Mouse (Mus musculus): ENCODE measurements around the gene Ghdc. TPM values are rescaled to one million over a fixed set of nuclear protein-coding genes. Genes with fewer than 3 reads are reported as not detected.

Gene Ghdc
- total and polyA plus RNA-seq, 3 experiments, result 5.7 to 9.2 TPM; not detected in 1

DNA sequence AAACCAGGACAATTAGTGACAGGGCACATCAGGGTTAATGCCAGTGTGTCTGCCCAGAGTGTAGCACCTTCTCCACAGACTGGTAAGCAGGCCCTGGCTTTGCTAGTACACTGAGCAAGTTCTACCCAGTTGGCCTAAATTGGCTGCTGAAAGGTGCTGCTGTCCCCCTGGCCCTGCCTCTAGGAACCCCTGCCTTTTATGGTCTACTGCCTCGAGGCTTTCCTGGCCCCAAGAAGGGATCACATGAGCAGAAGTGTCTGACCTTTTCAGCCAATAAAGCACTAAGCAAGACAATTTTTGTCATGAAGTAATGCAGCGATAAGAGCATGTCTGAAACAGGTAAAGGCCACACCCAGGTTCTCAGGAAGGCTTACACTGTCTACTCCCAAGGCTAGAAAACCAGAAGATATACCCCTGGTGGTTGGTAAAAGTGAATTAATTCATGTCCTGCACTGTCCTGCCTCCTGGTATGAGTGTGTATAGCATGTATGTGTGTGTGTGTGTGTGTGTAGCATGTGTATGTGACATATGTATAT, 48.2 kb downstream of the Ghdc start:
- no peaks in the 10 kb centered on the region for H3K27me3 ChIP-seq (ENCODE audit: control insufficient read depth in 1 of 2, insufficient read depth in 2 of 2, low read length in 2 of 2)
- H3K9ac ChIP-seq (ENCODE audit: control insufficient read depth, low read depth, low read length, poor library complexity, severe bottlenecking), result peak overlapping the region; percentile 32
- H3K4me1 ChIP-seq (ENCODE audit: control insufficient read depth in 1 of 2, insufficient read depth in 2 of 2, low read length in 2 of 2), result peaks cover 42 to 55% of the 10 kb centered on the region in 2 experiments
- peaks cover 18 to 62% of the 10 kb centered on the region in 2 experiments for H3K36me3 ChIP-seq (ENCODE audit: control insufficient read depth in 1 of 2, insufficient read depth in 2 of 2, low read length in 2 of 2)
- DNase-seq (ENCODE audit: low read depth, low spot score), result no peak
- H3K27ac ChIP-seq (ENCODE audit: control insufficient read depth, low read depth, low read length), result peak overlapping the region; percentile 87
- H3K79me2 ChIP-seq (ENCODE audit: control insufficient read depth, insufficient read depth, low read length, poor library complexity), result peaks cover 57% of the 10 kb centered on the region
- no peak overlapping the region for H3K4me3 ChIP-seq (ENCODE audit: control insufficient read depth in 1 of 2, insufficient read depth in 1 of 2, low read depth in 2 of 2, low read length in 2 of 2)
- H3K9me3 ChIP-seq (replicated peaks; ENCODE audit: insufficient read depth, low read length), result no peaks in the 10 kb centered on the region
- TF ChIP-seq MYB (IDR thresholded peaks at IDR 0.05; ENCODE audit: low read depth, low read length) (no peak), POLR2A (IDR thresholded peaks at IDR 0.05; ENCODE audit: control insufficient read depth in 1 of 2, insufficient read depth in 1 of 2, low read depth in 1 of 2, low read length in 2 of 2, poor library complexity in 1 of 2) (no peak), USF2 (IDR thresholded peaks at IDR 0.05; ENCODE audit: borderline replicate concordance in 1 of 2, insufficient read depth in 1 of 2, low read depth in 1 of 2, low read length in 2 of 2) (no peak), MEF2A (IDR thresholded peaks at IDR 0.05; ENCODE audit: extremely low read depth, insufficient replicate concordance, low read depth, low read length, poor library complexity, severe bottlenecking) (no peak), USF1 (IDR thresholded peaks at IDR 0.05; ENCODE audit: low read depth, low read length) (0 out of 2 replicates have a peak, but pooled peaks have one; percentile 23), HCFC1 (IDR thresholded peaks at IDR 0.05; ENCODE audit: low read depth, low read length) (no peak), CHD1 (IDR thresholded peaks at IDR 0.05; ENCODE audit: low read depth, low read length) (no peak), CTCF (IDR thresholded peaks at IDR 0.05 in 2 of 3, conservative IDR thresholded peaks at IDR 0.05 in 1 of 3; ENCODE audit: control insufficient read depth in 1 of 3, insufficient read depth in 1 of 3, low read depth in 2 of 3, low read length in 3 of 3, poor library complexity in 1 of 3, severe bottlenecking in 1 of 3) (no peak)

DNA sequence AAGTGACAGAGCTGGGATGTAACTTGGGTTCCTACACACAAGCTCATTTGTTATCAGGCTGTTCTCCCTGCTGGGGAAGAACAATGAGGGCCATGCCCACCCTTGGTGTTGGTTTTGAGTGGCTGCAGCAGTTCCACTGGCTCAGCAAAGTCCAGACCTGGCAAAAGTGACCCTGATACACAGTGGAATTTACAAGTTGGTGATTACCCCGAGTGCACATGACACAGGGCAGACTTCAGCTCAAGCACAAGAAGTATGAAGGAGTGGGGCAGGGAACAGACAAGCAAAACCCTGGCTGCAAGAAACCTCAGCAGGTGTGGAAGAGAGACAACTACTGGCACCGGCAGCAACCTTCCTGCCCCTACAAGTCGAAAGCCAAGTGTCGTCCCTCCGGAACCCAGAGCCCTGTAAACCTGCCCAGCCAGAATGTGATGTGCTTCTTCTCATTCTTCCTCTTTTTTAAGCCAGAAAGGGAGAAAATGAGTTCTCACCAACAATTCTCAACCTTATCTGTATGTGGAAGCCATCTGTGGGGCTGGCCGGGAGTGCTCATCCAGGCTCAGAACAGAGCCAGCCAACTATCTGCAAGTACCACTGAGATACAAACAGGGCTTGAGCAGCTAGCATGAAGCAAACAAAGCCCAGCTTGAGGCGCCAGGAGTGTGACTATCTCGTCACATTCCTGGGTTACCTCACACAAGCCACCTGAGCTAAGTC, 48.8 kb downstream of the Ghdc start:
- Histone ChIP-seq H3K4me3 (ENCODE audit: control insufficient read depth in 1 of 2, insufficient read depth in 1 of 2, low read depth in 2 of 2, low read length in 2 of 2) (peak overlapping the region; percentile 6 to 18; a peak in 3 of 4 replicates), H3K36me3 (ENCODE audit: control insufficient read depth in 1 of 2, insufficient read depth in 2 of 2, low read length in 2 of 2) (peaks cover 19 to 58% of the 10 kb centered on the region in 2 experiments), H3K9ac (ENCODE audit: control insufficient read depth, low read depth, low read length, poor library complexity, severe bottlenecking) (peak overlapping the region; percentile 32), H3K9me3 (replicated peaks; ENCODE audit: insufficient read depth, low read length) (no peaks in the 10 kb centered on the region), H3K27me3 (ENCODE audit: control insufficient read depth in 1 of 2, insufficient read depth in 2 of 2, low read length in 2 of 2) (no peaks in the 10 kb centered on the region), H3K4me1 (ENCODE audit: control insufficient read depth in 1 of 2, insufficient read depth in 2 of 2, low read length in 2 of 2) (peaks cover 42 to 51% of the 10 kb centered on the region in 2 experiments), H3K27ac (ENCODE audit: control insufficient read depth, low read depth, low read length) (peak overlapping the region; percentile 87), H3K79me2 (ENCODE audit: control insufficient read depth, insufficient read depth, low read length, poor library complexity) (peaks cover 52% of the 10 kb centered on the region)
- peak; percentile 98 for DNase-seq (ENCODE audit: low read depth, low spot score)
- no peak; the same call in 1 of the 2 replicates for TF ChIP-seq POLR2AphosphoS2 (IDR thresholded peaks at IDR 0.05; ENCODE audit: low read length)
- peak; percentile 79 for TF ChIP-seq MYC (IDR thresholded peaks at IDR 0.05; ENCODE audit: low read depth, low read length)
- peak; percentile 93 for TF ChIP-seq TAL1 (IDR thresholded peaks at IDR 0.05; ENCODE audit: low read length)
- peak; percentile 15; the same call in 1 of the 2 replicates for TF ChIP-seq SMC3 (IDR thresholded peaks at IDR 0.05; ENCODE audit: low read depth, low read length)
- no peak for TF ChIP-seq POLR2A (IDR thresholded peaks at IDR 0.05; ENCODE audit: control insufficient read depth in 1 of 2, insufficient read depth in 1 of 2, low read depth in 1 of 2, low read length in 2 of 2, poor library complexity in 1 of 2)
- no peak; the same call in 1 of the 2 replicates for TF ChIP-seq MAX (IDR thresholded peaks at IDR 0.05; ENCODE audit: low read length)
- peak; percentile 85 to 87 for TF ChIP-seq EP300 (IDR thresholded peaks at IDR 0.05; ENCODE audit: low read depth in 1 of 2, low read length in 2 of 2)
- TF ChIP-seq UBTF (IDR thresholded peaks at IDR 0.05; ENCODE audit: borderline replicate concordance, insufficient read depth, low read depth, low read length), result peak; percentile 95; the same call in 1 of the 2 replicates
- peak; percentile 76 for TF ChIP-seq MAZ (IDR thresholded peaks at IDR 0.05; ENCODE audit: low read depth, low read length)
- TF ChIP-seq KAT2A (conservative IDR thresholded peaks at IDR 0.05; ENCODE audit: low read depth, low read length), result peak; percentile 27; the same call in 1 of the 2 replicates
- TF ChIP-seq BHLHE40 (IDR thresholded peaks at IDR 0.05; ENCODE audit: borderline replicate concordance, low read depth, low read length), result peak; percentile 54; the same call in 1 of the 2 replicates
- peak; percentile 92 for TF ChIP-seq SIN3A (IDR thresholded peaks at IDR 0.05; ENCODE audit: low read length)
- peak; percentile 66; the same call in 1 of the 2 replicates for TF ChIP-seq HCFC1 (IDR thresholded peaks at IDR 0.05; ENCODE audit: low read depth, low read length)
- TF ChIP-seq ZKSCAN1 (IDR thresholded peaks at IDR 0.05; ENCODE audit: low read depth, low read length), result no peak
- no peak for TF ChIP-seq JUND (IDR thresholded peaks at IDR 0.05; ENCODE audit: low read depth, low read length)
- TF ChIP-seq POLR2AphosphoS5 (IDR thresholded peaks at IDR 0.05; ENCODE audit: borderline replicate concordance, low read depth, low read length), result no peak
- 0 out of 2 replicates have a peak, but pooled peaks have one; percentile 26 for TF ChIP-seq NRF1 (IDR thresholded peaks at IDR 0.05; ENCODE audit: insufficient read depth, low read depth, low read length, poor library complexity, severe bottlenecking)
- TF ChIP-seq ELF1 (IDR thresholded peaks at IDR 0.05; ENCODE audit: low read depth, low read length), result peak; percentile 59
- TF ChIP-seq ZC3H11A (IDR thresholded peaks at IDR 0.05; ENCODE audit: low read depth, low read length), result peak; percentile 9; the same call in 1 of the 2 replicates
- TF ChIP-seq CTCF (IDR thresholded peaks at IDR 0.05 in 2 of 3, conservative IDR thresholded peaks at IDR 0.05 in 1 of 3; ENCODE audit: control insufficient read depth in 1 of 3, insufficient read depth in 1 of 3, low read depth in 2 of 3, low read length in 3 of 3, poor library complexity in 1 of 3, severe bottlenecking in 1 of 3), result no peak
- peak; percentile 82 for TF ChIP-seq MXI1 (IDR thresholded peaks at IDR 0.05; ENCODE audit: low read depth, low read length)
- no peak for TF ChIP-seq E2F4 (IDR thresholded peaks at IDR 0.05; ENCODE audit: borderline replicate concordance, low read depth, low read length)

Data from MEL (cell line).